Mouse (Mus musculus) CH12.LX (cell line): Measurements from ENCODE around the gene Ccdc97.

Experiments
- CTCF ChIP-seq, 2 experiments: IDR thresholded peaks in 1 of 2; conservative IDR thresholded peaks in 1 of 2; 2 replicates each; pipeline ENCODE4 v1.5.1; 2011 to 2012; ENCODE audit warnings: low read depth in 2 of 2, low read length in 2 of 2, improper control_type of control experiment in 1 of 2, inconsistent platforms in 1 of 2, mild to moderate bottlenecking in 1 of 2, moderate library complexity in 1 of 2
- POLR2A ChIP-seq: IDR thresholded peaks from 2 replicates; pipeline ENCODE4 v1.6.1; 2011; ENCODE audit warnings: low read depth, mild to moderate bottlenecking, improper control_type of control experiment, low read length
- RCOR1 ChIP-seq: conservative IDR thresholded peaks from 2 replicates; pipeline ENCODE4 v1.6.1; 2012; ENCODE audit warnings: low read depth, mild to moderate bottlenecking, inconsistent platforms, low read length, improper control_type of control experiment
- SIN3A ChIP-seq: IDR thresholded peaks from 2 replicates; pipeline ENCODE4 v1.6.1; 2012; ENCODE audit warnings: low read length, improper control_type of control experiment, inconsistent platforms
- TCF12 ChIP-seq: IDR thresholded peaks from 2 replicates; pipeline ENCODE4 v1.6.1; 2014; ENCODE audit warnings: low read depth, mild to moderate bottlenecking, inconsistent platforms, low read length, improper control_type of control experiment

- no peak for TF ChIP-seq CTCF (conservative IDR thresholded peaks at IDR 0.05 in 1 of 2, IDR thresholded peaks at IDR 0.05 in 1 of 2; ENCODE audit: low read depth in 2 of 2, low read length in 2 of 2)
- TF ChIP-seq POLR2A, result no peak
- no peak for TF ChIP-seq RCOR1
- no peak for TF ChIP-seq SIN3A
- no peak for TF ChIP-seq TCF12
Measured at GRCm38 (mm10) chr7:25761354-25761753, 42.5 kb upstream of the Ccdc97 start.
